Mouse (Mus musculus) limb, embryonic 14.5 days (tissue): ENCODE results near the gene Thsd7a. TPM values are rescaled to one million over a fixed set of nuclear protein-coding genes. Genes with fewer than 3 reads are reported as not detected.

Experiments
- ATAC-seq: fragments of 200-750 bp; cut with Nextera tagmentation; 2 replicates; pipeline ENCODE4 v1.8.0; 2017; ENCODE audit warnings: low read depth, moderate number of reproducible peaks, moderate TSS enrichment; ENCODE audit not compliant: low FRiP score
- DNase-seq: peaks from one replicate; pipeline ENCODE4 v3.0.0-alpha.2; 2015; ENCODE audit warnings: low spot score
- H3K27ac ChIP-seq: fragments of 300-500 bp; sonication (generic); replicated peaks from 2 replicates; pipeline ENCODE4 v1.5.1; 2014; ENCODE audit warnings: low read depth, mild to moderate bottlenecking, low read length, moderate library complexity, mixed read lengths
- H3K27me3 ChIP-seq: fragments of 300-500 bp; sonication (generic); 2 replicates; pipeline ENCODE4 v1.6.1; 2014; ENCODE audit warnings: low read length, mixed read lengths; ENCODE audit not compliant: control insufficient read depth, insufficient read depth
- H3K36me3 ChIP-seq: fragments of 300-500 bp; sonication (generic); 2 replicates; pipeline ENCODE4 v1.6.1; 2014; ENCODE audit warnings: mild to moderate bottlenecking, low read length, moderate library complexity, mixed read lengths; ENCODE audit not compliant: control insufficient read depth, insufficient read depth
- H3K4me1 ChIP-seq: fragments of 300-500 bp; sonication (generic); 2 replicates; pipeline ENCODE4 v1.6.1; 2014; ENCODE audit warnings: antibody characterized with exemption, low read length, mixed read lengths; ENCODE audit not compliant: control insufficient read depth, insufficient read depth
- H3K4me2 ChIP-seq: fragments of 300-500 bp; sonication (generic); replicated peaks from 2 replicates; pipeline ENCODE4 v1.6.1; 2014; ENCODE audit warnings: low read depth, mild to moderate bottlenecking, low read length, moderate library complexity; ENCODE audit not compliant: severe bottlenecking
- H3K4me3 ChIP-seq: fragments of 300-500 bp; sonication (generic); replicated peaks from 2 replicates; pipeline ENCODE4 v1.5.1; 2014; ENCODE audit warnings: low read length
- H3K9ac ChIP-seq: fragments of 300-500 bp; sonication (generic); 2 replicates; pipeline ENCODE4 v1.6.1; 2014; ENCODE audit warnings: mild to moderate bottlenecking, low read depth, low read length, moderate library complexity; ENCODE audit not compliant: severe bottlenecking
- H3K9me3 ChIP-seq: fragments of 300-500 bp; sonication (generic); 2 replicates; pipeline ENCODE4 v1.6.1; 2016; ENCODE audit warnings: low read length; ENCODE audit not compliant: control insufficient read depth
- POLR2A ChIP-seq: fragments of 200-500 bp; IDR thresholded peaks from 2 replicates; pipeline ENCODE4 v1.8.0; 2012; ENCODE audit warnings: inconsistent platforms, mild to moderate bottlenecking, moderate library complexity, borderline replicate concordance; ENCODE audit not compliant: insufficient read depth, insufficient read length; ENCODE audit errors: extremely low read depth
- WGBS: fragments of 180-500 bp; shearing (Covaris S2); extraction: QIAGEN DNeasy Blood & Tissue Kit; methylation state at CpG from one replicate; pipeline ENCODE4 v1.1.7; 2014; 5-methylcytosine and 5-hydroxymethylcytosine counted together
- polyA plus RNA-seq, 2 experiments: library from polyadenylated mRNA; depleted of rRNA in 1 of 2; stranded (reverse) in 1 of 2; unstranded in 1 of 2; fragments of >200 nt; fragmentation: Nextera tagmentation in 1 of 2; extraction: Ambion mirVana in 1 of 2; gene quantifications; 2 replicates each; pipeline versions ENCODE4 v1.2.1 to v1.2.3; 2012 to 2014

The Thsd7a gene
- polyA plus RNA-seq, 2 experiments = 3.0 to 5.5 TPM

- no peak for TF ChIP-seq POLR2A
- H3K9me3 ChIP-seq = no peaks in the 10 kb centered on the region
- H3K27ac ChIP-seq = no peak overlapping the region
- no peak for DNase-seq
- H3K4me2 ChIP-seq = no peak overlapping the region
- no peak overlapping the region for H3K9ac ChIP-seq
- WGBS = 83% methylated on average over 15 of the region's 15 CpGs
- H3K4me1 ChIP-seq = no peaks in the 10 kb centered on the region
- H3K36me3 ChIP-seq = no peaks in the 10 kb centered on the region
- ATAC-seq = no peak
- H3K4me3 ChIP-seq = no peak overlapping the region
- no peaks in the 10 kb centered on the region for H3K27me3 ChIP-seq
Measured at GRCm38 (mm10) chr6:12262641-12263400, 486.4 kb downstream of the Thsd7a start.
